Mouse (Mus musculus) frontal cortex, adult 2 months (tissue): ENCODE results near the gene Lrrc59. TPM values are rescaled to one million over a fixed set of nuclear protein-coding genes. Genes with fewer than 3 reads are reported as not detected.

Experiments
- DNase-seq, 2 experiments: peaks; one replicate each; pipeline ENCODE4 v3.0.0; 2022; ENCODE audit warnings: low spot score in 1 of 2; ENCODE audit errors: extremely low spot score in 1 of 2
- polyA plus RNA-seq: library from polyadenylated mRNA; depleted of rRNA; stranded (reverse); fragments of >200 nt; gene quantifications from 2 replicates; pipeline ENCODE4 v1.2.3, GENCODE M21; 2012; rRNA removed

Gene Lrrc59
- 67.1 and 76.3 TPM in 2 replicates for polyA plus RNA-seq

DNA sequence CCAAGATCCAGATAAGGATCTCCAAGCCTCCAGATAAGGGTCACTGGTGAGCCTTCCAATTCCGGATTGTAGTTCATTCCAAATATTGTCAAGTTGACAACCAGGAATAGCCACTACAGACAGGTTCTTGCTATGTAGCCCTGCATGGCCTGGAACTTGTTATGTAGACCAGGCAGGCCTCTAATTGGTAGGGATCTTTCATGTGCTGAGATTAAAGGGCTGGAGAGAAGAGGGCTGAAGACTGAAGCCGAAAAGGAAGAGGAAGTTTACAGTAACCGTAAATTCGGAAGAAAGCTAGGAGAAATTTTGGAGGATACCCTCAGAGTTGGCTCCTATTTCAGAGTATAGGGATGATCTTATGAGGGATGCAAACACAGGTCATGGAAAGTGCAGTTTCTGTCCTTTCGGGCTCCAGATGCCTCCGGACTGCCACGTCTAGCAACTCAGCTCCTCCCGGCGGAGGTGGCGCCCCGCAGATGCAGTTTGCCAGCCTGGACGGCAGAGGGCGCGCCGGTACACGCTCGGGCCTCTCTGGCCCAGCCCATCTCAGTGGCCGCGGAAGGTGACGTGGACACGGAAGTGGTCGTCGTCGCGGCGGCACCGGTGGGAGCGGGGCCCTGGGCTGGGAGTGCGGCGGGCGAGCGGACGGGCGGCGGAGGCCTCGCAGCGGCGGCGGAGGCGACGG, at the start of gene Lrrc59:
Gene Lrrc59 (plus strand): TSS at position 569 of the 685 bp plus-strand sequence.
- peak; percentile 82 to 97 for DNase-seq

DNA sequence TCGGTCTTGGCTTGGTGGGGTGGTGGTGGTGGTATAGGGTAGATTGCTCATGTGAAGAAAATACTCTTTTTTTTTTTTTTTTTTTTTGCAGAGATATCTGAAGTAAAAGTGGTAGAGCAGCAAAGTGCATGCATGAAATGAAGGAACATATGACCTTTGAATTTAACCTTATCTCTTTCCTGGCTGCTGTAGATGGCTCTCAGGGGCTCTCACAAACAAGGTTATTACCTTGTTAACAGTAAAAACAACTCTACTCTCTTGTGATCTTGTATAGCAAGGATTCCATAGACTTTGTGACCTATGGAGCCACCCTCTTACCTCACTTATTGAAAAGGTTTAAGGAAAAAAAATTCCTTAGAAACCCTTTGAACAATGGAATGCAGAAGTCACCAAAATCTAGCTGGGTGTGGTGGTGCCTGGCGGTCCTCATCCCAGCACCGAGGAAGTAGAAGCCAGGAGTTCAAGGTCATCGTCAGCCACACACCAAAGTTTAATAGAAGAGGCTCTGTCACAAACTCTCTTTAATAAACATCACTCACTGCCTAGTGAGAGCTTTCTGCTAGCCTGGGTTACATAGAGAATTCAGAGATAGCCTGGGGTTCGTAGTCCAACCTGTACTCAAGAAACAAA, 49.3 kb upstream of the Lrrc59 start:
- DNase-seq = no peak

DNA sequence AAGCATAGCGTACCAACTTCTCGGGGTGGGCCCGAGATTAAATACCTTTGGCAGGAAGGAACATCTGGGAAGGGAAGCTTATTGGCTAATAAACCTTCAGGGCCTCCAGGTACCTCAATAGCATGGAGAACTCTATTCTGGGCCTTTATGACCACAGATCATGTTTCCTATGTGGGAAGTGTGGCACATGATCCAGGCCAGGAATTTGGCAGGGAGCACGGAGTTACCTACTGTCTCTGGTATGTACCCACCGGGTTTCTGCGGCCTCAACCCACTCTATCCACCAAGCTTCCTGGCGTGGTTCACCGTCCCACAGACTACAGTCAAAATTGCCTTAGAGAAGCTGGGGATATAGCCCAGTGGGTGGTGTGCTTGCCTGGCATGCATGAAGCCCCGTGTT, 44.5 kb upstream of the Lrrc59 start:
- DNase-seq = no peak

GRCm38 (mm10) chr11:94587511-94587910, 42.1 kb upstream of the Lrrc59 start:
- DNase-seq = no peak

- DNase-seq = no peak
These were observed 33.2 kb upstream of the Lrrc59 start for GRCm38 (mm10) chr11:94596311-94596852.

DNA sequence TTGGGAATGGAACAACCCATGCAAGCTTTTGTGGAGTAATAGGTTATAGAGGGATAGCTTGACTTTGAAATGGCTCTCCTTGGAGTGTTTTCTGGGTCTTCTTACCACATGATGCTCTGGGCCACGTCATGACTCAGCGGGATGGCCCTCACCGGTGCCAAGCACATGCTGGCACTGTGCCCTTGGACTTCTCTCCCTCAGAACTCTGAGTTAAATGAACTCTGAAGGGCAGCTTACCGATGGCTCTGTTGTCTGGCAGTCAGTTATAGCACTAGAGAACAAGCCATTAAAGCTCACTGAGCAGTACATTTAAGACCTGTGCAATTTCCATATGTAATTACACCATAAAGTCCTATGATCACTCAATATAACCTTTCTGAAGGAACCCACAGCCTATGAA, 32.2 kb upstream of the Lrrc59 start:
- DNase-seq = no peak

DNA sequence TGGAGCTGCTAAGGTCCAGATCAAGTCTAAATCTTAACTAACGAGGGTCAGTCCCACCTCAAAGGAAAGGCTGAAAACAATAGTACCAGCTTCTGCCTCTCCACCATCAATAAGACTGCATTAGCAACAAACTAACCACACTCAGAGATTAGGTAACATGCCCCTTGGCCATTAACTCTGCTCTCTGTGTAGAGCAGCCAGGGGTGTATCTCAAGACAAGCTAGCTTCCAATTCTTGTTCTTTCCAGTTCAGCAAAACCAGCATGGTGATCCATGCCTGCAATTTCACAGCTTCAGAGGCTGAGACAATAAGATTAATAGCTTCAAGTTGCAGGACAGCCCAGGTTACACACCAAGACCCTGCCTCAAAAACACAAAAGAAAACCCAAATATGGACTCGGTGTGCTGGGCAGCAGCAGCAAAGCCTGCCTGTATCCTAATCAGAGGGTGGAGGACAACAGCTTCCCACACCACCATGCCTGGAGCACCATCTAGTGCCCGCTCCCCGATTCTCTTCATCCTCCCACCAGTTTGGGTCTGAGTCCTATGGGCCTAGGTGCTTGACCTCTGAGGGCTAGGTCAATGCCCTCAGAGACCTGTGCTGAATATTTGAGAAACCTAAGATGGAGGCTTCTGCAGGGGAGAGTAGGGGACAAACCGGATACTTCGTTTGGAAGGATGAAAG, 31.0 kb upstream of the Lrrc59 start:
- DNase-seq = no peak

- no peak for DNase-seq
These were observed 29.1 kb upstream of the Lrrc59 start for GRCm38 (mm10) chr11:94600447-94600846.

DNA sequence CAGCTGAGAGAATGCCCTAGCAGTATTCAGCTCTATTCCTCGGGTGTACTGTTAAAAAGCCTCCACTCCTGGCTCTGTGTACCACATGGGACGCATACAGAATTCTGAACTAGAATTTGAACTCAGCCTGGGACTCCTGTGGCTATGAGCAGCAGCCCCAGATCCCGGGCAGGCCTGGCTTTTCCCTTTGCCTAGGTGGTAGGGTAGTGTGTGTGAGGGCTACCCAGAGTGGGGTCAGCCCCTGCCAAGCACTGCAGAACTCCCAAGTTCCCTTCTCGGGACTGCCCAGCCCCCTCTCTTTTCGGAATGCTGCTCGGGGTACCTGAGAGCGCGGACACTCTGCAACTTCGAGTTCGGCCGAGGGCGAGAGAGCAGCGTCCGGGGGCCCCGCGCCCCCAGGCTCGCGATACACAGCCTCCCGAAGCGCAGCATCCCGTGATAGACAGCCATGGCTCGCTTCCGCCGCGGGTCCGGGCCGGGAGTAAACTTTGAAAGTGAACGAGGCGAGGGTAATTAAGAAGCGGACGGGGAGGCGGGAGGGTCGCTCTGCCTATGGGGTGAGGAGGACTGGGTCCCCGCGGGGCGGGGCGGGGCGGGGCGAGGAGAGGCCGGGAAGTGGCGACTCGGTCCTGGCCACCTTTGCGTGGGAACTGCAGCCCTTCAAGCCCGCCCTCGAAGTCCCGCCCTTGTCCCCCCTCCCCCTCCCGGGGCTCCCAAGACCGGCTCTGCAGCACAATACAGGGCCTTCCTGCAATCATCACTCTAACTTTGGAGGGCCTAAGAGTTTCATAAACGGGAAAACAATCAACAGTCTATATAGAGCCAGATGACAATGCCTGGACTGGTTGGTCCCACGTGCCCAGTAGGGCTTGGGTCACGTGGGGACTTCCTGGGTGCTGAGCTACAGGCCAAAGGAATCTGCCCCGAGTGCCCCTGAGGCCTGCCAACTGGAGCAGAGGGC, 28.0 kb upstream of the Lrrc59 start, which contains the start of gene Acsf2:
Gene Acsf2 (minus strand): TSS at position 551 of the 961 bp plus-strand sequence.
- peak in 1 of 2 experiments; percentile 3 for DNase-seq

DNA sequence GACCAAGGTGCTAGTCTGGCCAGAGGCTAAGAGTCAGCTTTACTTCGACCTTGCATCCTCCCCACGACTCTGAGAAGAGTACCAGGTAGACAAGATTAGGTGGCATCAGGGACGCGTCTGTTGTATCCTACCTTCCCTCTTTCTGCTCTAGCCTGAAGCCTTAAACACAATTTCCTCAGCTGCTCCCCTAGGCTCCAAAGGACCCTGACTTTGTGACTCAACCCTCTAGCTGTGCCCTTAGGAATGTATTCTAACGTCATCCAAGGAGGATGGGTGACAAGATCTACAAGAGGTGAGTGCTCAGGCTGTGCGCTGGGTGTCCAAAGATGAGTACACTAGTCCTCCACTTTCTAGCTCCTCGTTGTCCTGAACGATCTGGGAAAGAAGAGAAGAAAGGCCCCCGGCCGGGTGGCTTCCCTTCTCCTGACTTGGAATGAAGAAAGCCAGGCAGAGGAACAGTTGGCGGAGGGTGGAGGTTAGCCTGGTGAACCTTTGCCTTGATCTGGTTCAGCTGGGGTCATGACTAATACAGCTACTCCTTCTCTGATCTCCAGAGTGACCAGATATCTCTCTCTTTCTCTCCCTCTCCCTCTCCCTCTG, 27.1 kb upstream of the Lrrc59 start:
- DNase-seq = no peak

GRCm38 (mm10) chr11:94610744-94611740, 18.5 kb upstream of the Lrrc59 start:
- no peak for DNase-seq

- DNase-seq = no peak
These were observed 15.0 kb upstream of the Lrrc59 start for GRCm38 (mm10) chr11:94614603-94615002.

GRCm38 (mm10) chr11:94615494-94615893, 14.1 kb upstream of the Lrrc59 start:
- no peak for DNase-seq

DNA sequence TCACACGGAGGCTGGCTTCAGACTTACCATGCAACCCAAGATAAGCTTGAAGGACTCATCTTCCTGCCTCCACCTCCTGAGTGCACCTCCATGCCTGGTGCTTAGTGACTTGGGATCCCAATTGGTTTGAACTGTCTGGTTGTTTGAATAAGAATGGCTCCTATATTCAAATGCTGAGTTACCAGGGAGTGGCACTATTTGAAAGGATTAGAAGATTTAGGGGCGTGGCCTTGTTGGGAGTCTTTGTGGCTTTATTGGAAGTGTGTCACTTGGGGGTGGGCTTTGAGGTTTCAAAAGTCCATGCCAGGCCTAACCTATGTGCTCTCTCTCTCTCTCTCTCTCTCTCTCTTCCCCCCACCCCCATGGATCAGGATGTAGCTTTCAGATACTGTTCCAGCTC, 11.9 kb upstream of the Lrrc59 start:
- DNase-seq = no peak

- no peak for DNase-seq
These were observed 8.7 kb upstream of the Lrrc59 start for GRCm38 (mm10) chr11:94620766-94621457.

DNA sequence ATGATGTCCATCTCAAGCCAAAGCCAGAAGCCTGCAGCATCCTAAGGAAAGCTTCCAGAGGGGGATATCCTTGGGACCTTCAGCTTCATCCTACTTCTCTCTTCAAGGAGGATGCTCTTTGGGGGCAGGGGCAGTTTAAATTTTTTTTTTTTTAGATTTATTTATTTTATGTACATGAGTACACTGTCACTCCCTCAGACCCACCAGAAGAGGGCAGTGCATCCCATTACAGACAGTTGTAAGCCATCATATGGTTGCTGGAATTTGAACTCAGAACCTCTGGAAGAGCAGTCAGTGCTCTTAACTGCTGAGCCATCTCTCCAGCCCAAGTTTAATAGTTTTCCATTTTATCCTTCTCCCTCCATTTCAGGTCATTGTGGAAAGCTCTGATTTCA, 8.1 kb upstream of the Lrrc59 start:
- DNase-seq = no peak

GRCm38 (mm10) chr11:94622162-94622561, 7.4 kb upstream of the Lrrc59 start:
- DNase-seq = no peak

GRCm38 (mm10) chr11:94629884-94630198, 274 bp downstream of the Lrrc59 start:
- no peak for DNase-seq
